Mouse (Mus musculus) CD4-positive, CD25-positive, alpha-beta regulatory T cell, adult 4 months (primary cell): ENCODE data around the gene Uhrf1bp1l. TPM values are rescaled to one million over a fixed set of nuclear protein-coding genes. Genes with fewer than 3 reads are reported as not detected.

ENCODE experiments used
- ATAC-seq: one replicate; pipeline ENCODE4 v1.8.0; 2017
- polyA plus RNA-seq, 2 experiments: library from polyadenylated mRNA; unstranded; fragments of 100-300 nt; shearing (Covaris generic); gene quantifications; one replicate each; pipeline ENCODE4 v1.2.1; 2017

The Uhrf1bp1l gene
- polyA plus RNA-seq, 2 experiments from 2014 or later = 20.9 to 22.3 TPM

- no peak for ATAC-seq
Measured at GRCm38 (mm10) chr10:89746581-89746980, 1.8 kb downstream of the Uhrf1bp1l start.

- ATAC-seq = peak; percentile 63
Measured at GRCm38 (mm10) chr10:89747221-89747905, 2.6 kb downstream of the Uhrf1bp1l start.

- no peak for ATAC-seq
Measured at GRCm38 (mm10) chr10:89747911-89748310, 3.1 kb downstream of the Uhrf1bp1l start.

GRCm38 (mm10) chr10:89748619-89749018 lies 3.8 kb downstream of the Uhrf1bp1l start:
- no peak for ATAC-seq

- no peak for ATAC-seq
Measured at GRCm38 (mm10) chr10:89751069-89751468, 6.3 kb downstream of the Uhrf1bp1l start.

- ATAC-seq = no peak
Measured at GRCm38 (mm10) chr10:89755231-89755630, 10.4 kb downstream of the Uhrf1bp1l start.

GRCm38 (mm10) chr10:89760772-89761171 lies 16.0 kb downstream of the Uhrf1bp1l start:
- no peak for ATAC-seq

GRCm38 (mm10) chr10:89764457-89765121 lies 19.8 kb downstream of the Uhrf1bp1l start:
- ATAC-seq = peak; percentile 77

GRCm38 (mm10) chr10:89765790-89766714 lies 21.3 kb downstream of the Uhrf1bp1l start:
- ATAC-seq = peak; percentile 38

GRCm38 (mm10) chr10:89768352-89769020 lies 23.7 kb downstream of the Uhrf1bp1l start:
- ATAC-seq = no peak

GRCm38 (mm10) chr10:89769096-89769495 lies 24.3 kb downstream of the Uhrf1bp1l start:
- ATAC-seq = no peak

GRCm38 (mm10) chr10:89771894-89772293 lies 27.1 kb downstream of the Uhrf1bp1l start:
- peak; percentile 39 for ATAC-seq

- no peak for ATAC-seq
Measured at GRCm38 (mm10) chr10:89776029-89776428, 31.2 kb downstream of the Uhrf1bp1l start.

GRCm38 (mm10) chr10:89791870-89792269 lies 47.1 kb downstream of the Uhrf1bp1l start:
- ATAC-seq = no peak

GRCm38 (mm10) chr10:89794121-89794520 lies 49.3 kb downstream of the Uhrf1bp1l start:
- ATAC-seq = no peak

GRCm38 (mm10) chr10:89819146-89819545 lies 74.4 kb downstream of the Uhrf1bp1l start:
- no peak for ATAC-seq

GRCm38 (mm10) chr10:89823906-89824305 lies 79.1 kb downstream of the Uhrf1bp1l start:
- peak; percentile 72 for ATAC-seq

GRCm38 (mm10) chr10:89826896-89827295 lies 82.1 kb downstream of the Uhrf1bp1l start:
- ATAC-seq = no peak

- ATAC-seq = no peak
Measured at GRCm38 (mm10) chr10:89832334-89832733, 87.5 kb downstream of the Uhrf1bp1l start.

GRCm38 (mm10) chr10:89833166-89833565 lies 88.4 kb downstream of the Uhrf1bp1l start:
- ATAC-seq = no peak

- no peak for ATAC-seq
Measured at GRCm38 (mm10) chr10:89837476-89837875, 92.7 kb downstream of the Uhrf1bp1l start.

GRCm38 (mm10) chr10:89838834-89839233 lies 94.0 kb downstream of the Uhrf1bp1l start:
- no peak for ATAC-seq
